Mouse (Mus musculus) MEL (cell line): ENCODE measurements around the gene Atp6v1b1. TPM values are rescaled to one million over a fixed set of nuclear protein-coding genes. Genes with fewer than 3 reads are reported as not detected.

ENCODE experiments used
- DNase-seq: peaks from one replicate; pipeline ENCODE4 v3.0.0; 2011; ENCODE audit warnings: low read depth, low spot score
- H3K27ac ChIP-seq: 2 replicates; pipeline ENCODE4 v1.5.1; 2012; ENCODE audit warnings: low read depth, mild to moderate bottlenecking, control low read depth, low read length, moderate library complexity; ENCODE audit not compliant: control insufficient read depth
- H3K27me3 ChIP-seq, 2 experiments: fragments of 150-350 bp in 1 of 2; sonication (generic) in 1 of 2; 2 replicates each; pipeline ENCODE4 v1.6.1; 2012; ENCODE audit warnings: low read length in 2 of 2, mild to moderate bottlenecking in 2 of 2, improper control_type of control experiment in 1 of 2, moderate library complexity in 1 of 2; ENCODE audit not compliant: insufficient read depth in 2 of 2, control insufficient read depth in 1 of 2
- H3K36me3 ChIP-seq, 2 experiments: 2 replicates each; pipeline ENCODE4 v1.6.1; 2012 to 2014; ENCODE audit warnings: low read length in 2 of 2, improper control_type of control experiment in 1 of 2, inconsistent platforms in 1 of 2, mild to moderate bottlenecking in 1 of 2; ENCODE audit not compliant: insufficient read depth in 2 of 2, control insufficient read depth in 1 of 2
- H3K4me1 ChIP-seq, 2 experiments: fragments of 150-350 bp in 1 of 2; sonication (generic) in 1 of 2; 2 replicates each; pipeline ENCODE4 v1.6.1; 2012; ENCODE audit warnings: low read length in 2 of 2, improper control_type of control experiment in 1 of 2, mild to moderate bottlenecking in 1 of 2; ENCODE audit not compliant: insufficient read depth in 2 of 2, control insufficient read depth in 1 of 2
- H3K4me3 ChIP-seq, 2 experiments: fragments of 150-350 bp in 1 of 2; sonication (generic) in 1 of 2; 2 replicates each; pipeline ENCODE4 v1.5.1; 2012; ENCODE audit warnings: low read depth in 2 of 2, low read length in 2 of 2, mild to moderate bottlenecking in 2 of 2, moderate library complexity in 2 of 2, control low read depth in 1 of 2, improper control_type of control experiment in 1 of 2; ENCODE audit not compliant: control insufficient read depth in 1 of 2, insufficient read depth in 1 of 2
- H3K79me2 ChIP-seq: 2 replicates; pipeline ENCODE4 v1.6.1; 2012; ENCODE audit warnings: mild to moderate bottlenecking, low read length, moderate library complexity; ENCODE audit not compliant: control insufficient read depth, poor library complexity, insufficient read depth
- H3K9ac ChIP-seq: 2 replicates; pipeline ENCODE4 v1.6.1; 2012; ENCODE audit warnings: low read depth, mild to moderate bottlenecking, control low read depth, low read length, moderate library complexity; ENCODE audit not compliant: control insufficient read depth, poor library complexity, severe bottlenecking
- H3K9me3 ChIP-seq: fragments of 150-350 bp; sonication (generic); replicated peaks from 2 replicates; pipeline ENCODE4 v1.6.1; 2012; ENCODE audit warnings: mild to moderate bottlenecking, low read length, improper control_type of control experiment, moderate library complexity; ENCODE audit not compliant: insufficient read depth
- CHD1 ChIP-seq: IDR thresholded peaks from 2 replicates; pipeline ENCODE4 v1.6.1; 2012; ENCODE audit warnings: low read depth, mild to moderate bottlenecking, inconsistent platforms, low read length, improper control_type of control experiment
- ELF1 ChIP-seq: IDR thresholded peaks from 2 replicates; pipeline ENCODE4 v1.6.1; 2014; ENCODE audit warnings: low read depth, mild to moderate bottlenecking, inconsistent platforms, low read length, improper control_type of control experiment, moderate library complexity
- GABPA ChIP-seq: IDR thresholded peaks from 2 replicates; pipeline ENCODE4 v1.6.1; 2012; ENCODE audit warnings: low read depth, mild to moderate bottlenecking, inconsistent platforms, low read length, improper control_type of control experiment, moderate library complexity
- GATA1 ChIP-seq: IDR thresholded peaks from 2 replicates; pipeline ENCODE4 v1.6.1; 2011; ENCODE audit warnings: low read depth, low read length, improper control_type of control experiment
- HCFC1 ChIP-seq: IDR thresholded peaks from 2 replicates; pipeline ENCODE4 v1.6.1; 2012; ENCODE audit warnings: low read depth, mild to moderate bottlenecking, inconsistent platforms, low read length, improper control_type of control experiment, moderate library complexity
- MAX ChIP-seq: IDR thresholded peaks from 2 replicates; pipeline ENCODE4 v1.6.1; 2011; ENCODE audit warnings: low read length, improper control_type of control experiment
- MEF2A ChIP-seq: IDR thresholded peaks from 2 replicates; pipeline ENCODE4 v1.6.1; 2014; ENCODE audit warnings: low read depth, mild to moderate bottlenecking, inconsistent platforms, low read length, improper control_type of control experiment; ENCODE audit not compliant: poor library complexity, insufficient replicate concordance, severe bottlenecking; ENCODE audit errors: extremely low read depth
- MYC ChIP-seq: IDR thresholded peaks from 2 replicates; pipeline ENCODE4 v1.6.1; 2011; ENCODE audit warnings: low read depth, mild to moderate bottlenecking, low read length, improper control_type of control experiment, moderate library complexity
- NELFE ChIP-seq: IDR thresholded peaks from 2 replicates; pipeline ENCODE4 v1.6.1; 2011; ENCODE audit warnings: low read depth, low read length, improper control_type of control experiment
- NRF1 ChIP-seq: IDR thresholded peaks from 2 replicates; pipeline ENCODE4 v1.6.1; 2014; ENCODE audit warnings: low read depth, mild to moderate bottlenecking, inconsistent platforms, low read length, improper control_type of control experiment, moderate library complexity; ENCODE audit not compliant: poor library complexity, insufficient read depth, severe bottlenecking
- POLR2AphosphoS2 ChIP-seq: IDR thresholded peaks from 2 replicates; pipeline ENCODE4 v1.6.1; 2011; ENCODE audit warnings: low read length, improper control_type of control experiment
- POLR2AphosphoS5 ChIP-seq: IDR thresholded peaks from 2 replicates; pipeline ENCODE4 v1.6.1; 2012; ENCODE audit warnings: low read depth, borderline replicate concordance, mild to moderate bottlenecking, inconsistent platforms, low read length, moderate library complexity, mixed read lengths
- RAD21 ChIP-seq: IDR thresholded peaks from 2 replicates; pipeline ENCODE4 v1.6.1; 2011; ENCODE audit warnings: mild to moderate bottlenecking, low read depth, low read length, improper control_type of control experiment
- SMC3 ChIP-seq: IDR thresholded peaks from 2 replicates; pipeline ENCODE4 v1.6.1; 2011; ENCODE audit warnings: low read depth, low read length, improper control_type of control experiment
- TCF12 ChIP-seq: IDR thresholded peaks from 2 replicates; pipeline ENCODE4 v1.6.1; 2014; ENCODE audit warnings: low read depth, mild to moderate bottlenecking, inconsistent platforms, low read length, improper control_type of control experiment, moderate library complexity
- UBTF ChIP-seq: IDR thresholded peaks from 2 replicates; pipeline ENCODE4 v1.6.1; 2012; ENCODE audit warnings: low read depth, mild to moderate bottlenecking, inconsistent platforms, low read length, improper control_type of control experiment, moderate library complexity, borderline replicate concordance; ENCODE audit not compliant: insufficient read depth
- USF2 ChIP-seq, 2 experiments: IDR thresholded peaks; 2 replicates each; pipeline ENCODE4 v1.6.1; 2011 to 2012; ENCODE audit warnings: improper control_type of control experiment in 2 of 2, low read length in 2 of 2, borderline replicate concordance in 1 of 2, inconsistent platforms in 1 of 2, low read depth in 1 of 2, mild to moderate bottlenecking in 1 of 2; ENCODE audit not compliant: insufficient read depth in 1 of 2
- ZC3H11A ChIP-seq: IDR thresholded peaks from 2 replicates; pipeline ENCODE4 v1.6.1; 2012; ENCODE audit warnings: low read depth, mild to moderate bottlenecking, inconsistent platforms, low read length, improper control_type of control experiment
- ZKSCAN1 ChIP-seq: IDR thresholded peaks from 2 replicates; pipeline ENCODE4 v1.6.1; 2012; ENCODE audit warnings: low read depth, mild to moderate bottlenecking, inconsistent platforms, low read length, improper control_type of control experiment, moderate library complexity
- ZNF384 ChIP-seq: IDR thresholded peaks from 2 replicates; pipeline ENCODE4 v1.6.1; 2012; ENCODE audit warnings: low read depth, mild to moderate bottlenecking, inconsistent platforms, low read length, improper control_type of control experiment
- polyA plus RNA-seq, 2 experiments: library from polyadenylated mRNA; stranded (reverse) in 1 of 2; unstranded in 1 of 2; fragments of >175 nt in 1 of 2; fragments of >200 nt in 1 of 2; gene quantifications; 2 replicates each; pipeline versions ENCODE4 v1.2.1 to v1.2.4; 2012; ENCODE audit warnings: low replicate concordance in 2 of 2, low read depth in 1 of 2; ENCODE audit not compliant: insufficient read length in 2 of 2, insufficient read depth in 1 of 2, missing spikeins in 1 of 2
- total RNA-seq: library from RNA; depleted of rRNA; stranded (reverse); fragments of 300-350 nt; gene quantifications from 2 replicates; pipeline ENCODE4 v1.2.3, GENCODE M21; 2012

Atp6v1b1 gene
- total and polyA plus RNA-seq, 3 experiments, result 0.08 TPM; not detected in 2

DNA sequence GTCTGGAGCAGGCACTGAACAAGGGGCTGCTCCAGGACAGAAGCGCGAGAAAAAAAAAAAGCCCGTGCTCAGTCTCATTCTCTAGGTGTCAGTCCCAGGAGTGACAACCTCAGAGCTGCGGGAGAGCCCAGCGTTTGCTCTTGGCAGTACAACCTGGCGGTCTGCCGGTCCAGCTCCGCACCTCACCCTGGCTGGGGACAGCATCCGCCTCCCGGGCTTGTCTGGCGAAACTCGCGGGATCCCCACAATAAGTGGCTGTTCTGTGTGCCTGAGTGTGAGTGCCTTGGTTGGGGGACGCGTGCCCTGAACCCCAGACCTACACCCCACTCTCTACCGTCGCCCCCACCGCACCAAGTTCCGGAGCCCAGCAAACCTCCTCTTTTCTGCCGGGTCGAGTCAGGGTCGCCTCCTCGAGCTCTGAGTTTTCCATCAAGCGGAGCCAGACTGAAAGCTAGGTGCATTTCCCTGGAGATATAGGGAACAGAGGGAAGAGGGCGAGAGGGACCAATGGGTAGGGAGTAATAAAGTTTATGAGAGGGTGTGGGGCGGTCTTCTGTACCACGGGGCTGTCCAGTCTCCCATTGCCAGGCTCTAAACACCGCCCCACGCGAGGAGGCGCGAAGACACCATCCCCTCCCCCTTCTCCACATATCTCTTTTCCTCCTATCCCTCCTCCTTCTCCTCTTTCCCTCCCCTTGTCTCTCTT is 32.3 kb upstream of the Atp6v1b1 start:
- Histone ChIP-seq H3K27ac (no peak overlapping the region), H3K79me2 (no peaks in the 10 kb centered on the region; the same call in 1 of the 2 replicates), H3K4me3 (peak overlapping the region; percentile 54 to 64), H3K9ac (peak overlapping the region; percentile 42), H3K4me1 (no peaks in the 10 kb centered on the region; a peak in 1 of 4 replicates), H3K36me3 (no peaks in the 10 kb centered on the region), H3K27me3 (peaks cover 1 to 2% of the 10 kb centered on the region in 2 experiments; a peak in 3 of 4 replicates)
- DNase-seq, result peak; percentile 43
- no peak for TF ChIP-seq RAD21
- TF ChIP-seq UBTF, result no peak
- TF ChIP-seq CHD1, result no peak
- TF ChIP-seq NRF1, result no peak
- no peak for TF ChIP-seq ELF1
- TF ChIP-seq SMC3, result no peak
- TF ChIP-seq MEF2A, result no peak
- no peak for TF ChIP-seq GATA1
- TF ChIP-seq NELFE, result no peak
- TF ChIP-seq USF2 (IDR thresholded peaks at IDR 0.05; ENCODE audit: borderline replicate concordance in 1 of 2, insufficient read depth in 1 of 2, low read depth in 1 of 2, low read length in 2 of 2), result no peak
- TF ChIP-seq ZNF384, result no peak
- TF ChIP-seq ZC3H11A, result no peak
- no peak for TF ChIP-seq POLR2AphosphoS5
- TF ChIP-seq MAX, result no peak
- TF ChIP-seq TCF12, result no peak
- no peak for TF ChIP-seq ZKSCAN1
- no peak for TF ChIP-seq MYC
- TF ChIP-seq HCFC1, result no peak
- TF ChIP-seq GABPA, result no peak
- TF ChIP-seq POLR2AphosphoS2, result no peak
- TF ChIP-seq, all 39 proteins: peak for 0
- H3K9me3 ChIP-seq, result no peaks in the 10 kb centered on the region
